Mouse (Mus musculus): ENCODE data around the gene Bach2.

- TF ChIP-seq CTCF (IDR thresholded peaks at IDR 0.05; ENCODE audit: low read depth) = no peak
- no peak for TF ChIP-seq EP300 (IDR thresholded peaks at IDR 0.05; ENCODE audit: low read depth)
Measured at GRCm38 (mm10) chr4:32246801-32247200, 8.2 kb downstream of the Bach2 start.
